Mouse (Mus musculus) cortical plate, adult 2 months (tissue): ENCODE data around the gene Mafg.

Source experiments
- CTCF ChIP-seq: fragments of 200-500 bp; IDR thresholded peaks from 2 replicates; pipeline ENCODE4 v1.5.1; 2011; ENCODE audit warnings: mild to moderate bottlenecking, control low read depth, low read length; ENCODE audit not compliant: insufficient read depth; ENCODE audit errors: extremely low read depth
- POLR2A ChIP-seq: fragments of 200-500 bp; IDR thresholded peaks from 2 replicates; pipeline ENCODE4 v1.6.1; 2011; ENCODE audit warnings: mild to moderate bottlenecking, low read length, control low read depth; ENCODE audit not compliant: insufficient read depth; ENCODE audit errors: extremely low read depth

- TF ChIP-seq CTCF (no peak), POLR2A (no peak)
Measured at GRCm38 (mm10) chr11:120682683-120683082, 49.3 kb upstream of the Mafg start.
